Mouse (Mus musculus): ENCODE measurements around the gene Med24. TPM values are rescaled to one million over a fixed set of nuclear protein-coding genes. Genes with fewer than 3 reads are reported as not detected.
A peak's percentile ranks its signal among the peaks of the same experiment; 100 is the strongest.

The Med24 gene
- total RNA-seq, 2 experiments from 2014 or later, result 28.7 to 46.3 TPM

GRCm38 (mm10) chr11:98655076-98655475 lies 74.2 kb downstream of the Med24 start:
- ATAC-seq (replicated peaks; ENCODE audit: poor library complexity), result peak; percentile 97

Other genes with a start within 250 kb of the Med24 start
- gene Ikzf3, start 183.4 kb downstream of the Med24 start, total RNA-seq (2015), result 1.2 TPM in 2 replicates
- 0.17 and 0.44 TPM in 2 replicates for gene Ikzf3, start 183.4 kb downstream of the Med24 start, total RNA-seq (2017)
- 0.17 TPM in 1 of 2 replicates, not detected in the other for gene Zpbp2, start 178.3 kb downstream of the Med24 start, total RNA-seq (2015)
- gene Zpbp2, start 178.3 kb downstream of the Med24 start, total RNA-seq (2017), result 0.10 TPM in 1 of 2 replicates, not detected in the other
- 5.5 and 7.7 TPM in 2 replicates for gene Ormdl3, start 142.1 kb downstream of the Med24 start, total RNA-seq (2015)
- 7.2 and 10.6 TPM in 2 replicates for gene Ormdl3, start 142.1 kb downstream of the Med24 start, total RNA-seq (2017)
- gene Lrrc3c, start 131.1 kb downstream of the Med24 start, total RNA-seq (2015), result not detected in 2 replicates
- gene Lrrc3c, start 131.1 kb downstream of the Med24 start, total RNA-seq (2017), result not detected in 2 replicates
- gene Gm12355, start 103.8 kb downstream of the Med24 start, total RNA-seq (2015), result 9.7 and 12.5 TPM in 2 replicates
- 3.2 and 5.2 TPM in 2 replicates for gene Gm12355, start 103.8 kb downstream of the Med24 start, total RNA-seq (2017)
- not detected in 2 replicates for gene Gsdma3, start 103.1 kb downstream of the Med24 start, total RNA-seq (2015)
- not detected in 2 replicates for gene Gsdma3, start 103.1 kb downstream of the Med24 start, total RNA-seq (2017)
- gene Gsdma2, start 82.7 kb downstream of the Med24 start, total RNA-seq (2015), result not detected in 2 replicates
- not detected in 2 replicates for gene Gsdma2, start 82.7 kb downstream of the Med24 start, total RNA-seq (2017)
- gene Gsdma, start 65.1 kb downstream of the Med24 start, total RNA-seq (2015), result not detected in 2 replicates
- not detected in 2 replicates for gene Gsdma, start 65.1 kb downstream of the Med24 start, total RNA-seq (2017)
- gene Psmd3, start 46.9 kb downstream of the Med24 start, total RNA-seq (2015), result 38.0 and 38.6 TPM in 2 replicates
- 70.9 and 71.9 TPM in 2 replicates for gene Psmd3, start 46.9 kb downstream of the Med24 start, total RNA-seq (2017)
- gene Csf3, start 28.2 kb downstream of the Med24 start, total RNA-seq (2015), result not detected in 2 replicates
- not detected in 2 replicates for gene Csf3, start 28.2 kb downstream of the Med24 start, total RNA-seq (2017)
- 34.2 and 34.6 TPM in 2 replicates for gene Thra, start 11.2 kb upstream of the Med24 start, total RNA-seq (2015)
- 21.8 and 25.3 TPM in 2 replicates for gene Thra, start 11.2 kb upstream of the Med24 start, total RNA-seq (2017)
- gene Nr1d1, start 45.9 kb upstream of the Med24 start, total RNA-seq (2015), result 3.3 and 3.5 TPM in 2 replicates
- 0.47 and 0.87 TPM in 2 replicates for gene Nr1d1, start 45.9 kb upstream of the Med24 start, total RNA-seq (2017)
- gene Msl1, start 66.1 kb upstream of the Med24 start, total RNA-seq (2015), result 60.8 and 62.0 TPM in 2 replicates
- gene Msl1, start 66.1 kb upstream of the Med24 start, total RNA-seq (2017), result 76.3 and 99.9 TPM in 2 replicates
- gene Casc3, start 75.5 kb upstream of the Med24 start, total RNA-seq (2015), result 38.3 and 39.0 TPM in 2 replicates
- gene Casc3, start 75.5 kb upstream of the Med24 start, total RNA-seq (2017), result 18.3 and 31.7 TPM in 2 replicates
- gene Rapgefl1, start 107.3 kb upstream of the Med24 start, total RNA-seq (2015), result 0.24 and 1.8 TPM in 2 replicates
- gene Rapgefl1, start 107.3 kb upstream of the Med24 start, total RNA-seq (2017), result not detected in 2 replicates
- gene Wipf2, start 134.2 kb upstream of the Med24 start, total RNA-seq (2015), result 15.0 and 17.1 TPM in 2 replicates
- gene Wipf2, start 134.2 kb upstream of the Med24 start, total RNA-seq (2017), result 3.0 and 3.6 TPM in 2 replicates
- gene Cdc6, start 178.4 kb upstream of the Med24 start, total RNA-seq (2015), result 42.6 and 56.1 TPM in 2 replicates
- 40.7 and 44.1 TPM in 2 replicates for gene Cdc6, start 178.4 kb upstream of the Med24 start, total RNA-seq (2017)
- gene Rara, start 198.4 kb upstream of the Med24 start, total RNA-seq (2015), result 4.4 and 5.9 TPM in 2 replicates
- gene Rara, start 198.4 kb upstream of the Med24 start, total RNA-seq (2017), result 1.6 and 2.2 TPM in 2 replicates